Mouse (Mus musculus): ENCODE results near the gene Gm28374.

DNA sequence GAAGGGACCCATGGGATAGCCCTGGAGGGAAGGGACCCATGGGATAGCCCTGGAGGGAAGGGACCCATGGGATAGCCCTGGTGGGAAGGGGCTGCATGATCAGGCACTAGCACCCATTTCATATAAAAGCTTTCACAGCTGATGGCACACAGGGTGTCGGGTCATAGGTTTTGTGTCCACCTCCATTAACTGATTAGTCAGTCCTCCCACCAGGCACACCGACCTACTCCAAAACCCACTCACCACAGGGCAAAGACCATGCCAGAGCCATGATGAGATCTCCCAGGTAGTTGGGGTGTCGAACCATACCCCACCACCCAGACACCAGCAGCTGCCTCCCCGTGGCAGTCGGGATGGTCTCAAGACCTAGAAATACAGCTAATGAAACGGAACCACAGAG, 19.0 kb downstream of the Gm28374 start:
- TF ChIP-seq POLR2A (IDR thresholded peaks at IDR 0.05; ENCODE audit: insufficient read depth, low read depth, low read length) (no peak), CTCF (IDR thresholded peaks at IDR 0.05) (no peak)

Data from heart, adult 2 months (tissue).